Mouse (Mus musculus) CH12.LX (cell line): ENCODE measurements around the gene Igfbp2. TPM values are rescaled to one million over a fixed set of nuclear protein-coding genes. Genes with fewer than 3 reads are reported as not detected.

Experiments used
- DNase-seq: peaks from one replicate; pipeline ENCODE4 v3.0.0-alpha.2; 2013; ENCODE audit errors: extremely low read depth
- H3K27ac ChIP-seq: 2 replicates; pipeline ENCODE4 v1.5.1; 2012; ENCODE audit warnings: low read depth, mild to moderate bottlenecking, control low read depth, moderate library complexity; ENCODE audit not compliant: insufficient read depth
- H3K27me3 ChIP-seq: replicated peaks from 2 replicates; pipeline ENCODE3; 2012; ENCODE audit warnings: inconsistent platforms
- H3K36me3 ChIP-seq, 2 experiments: replicated peaks in 1 of 2; 2 replicates each; pipeline versions ENCODE3 to v1.6.1; 2012; ENCODE audit warnings: inconsistent platforms in 1 of 2, low read length in 1 of 2, mild to moderate bottlenecking in 1 of 2, mixed read lengths in 1 of 2, moderate library complexity in 1 of 2; ENCODE audit not compliant: control insufficient read depth in 1 of 2, insufficient read depth in 1 of 2
- H3K4me1 ChIP-seq, 2 experiments: 2 replicates each; pipeline ENCODE4 v1.6.1; 2012; ENCODE audit warnings: inconsistent platforms in 1 of 2, moderate library complexity in 1 of 2; ENCODE audit not compliant: insufficient read depth in 2 of 2, control insufficient read depth in 1 of 2
- H3K4me2 ChIP-seq: 2 replicates; pipeline ENCODE4 v1.6.1; 2012; ENCODE audit warnings: low read depth, mild to moderate bottlenecking, control low read depth; ENCODE audit not compliant: poor library complexity, insufficient read depth, severe bottlenecking
- H3K4me3 ChIP-seq, 3 experiments: fragments of 150-350 bp in 1 of 3; sonication (generic) in 1 of 3; replicated peaks in 1 of 3; 2 replicates each; pipeline versions ENCODE3 to v1.5.1; 2011 to 2012; ENCODE audit warnings: low read depth in 2 of 3, low read length in 2 of 3, mild to moderate bottlenecking in 2 of 3, moderate library complexity in 2 of 3, control low read depth in 1 of 3, improper control_type of control experiment in 1 of 3, inconsistent platforms in 1 of 3, mixed read lengths in 1 of 3; ENCODE audit not compliant: poor library complexity in 1 of 3
- H3K79me2 ChIP-seq: replicated peaks from 2 replicates; pipeline ENCODE4 v1.6.1; 2012; ENCODE audit warnings: mild to moderate bottlenecking, moderate library complexity; ENCODE audit not compliant: control insufficient read depth, poor library complexity, insufficient read depth, severe bottlenecking; ENCODE audit errors: extremely low read depth
- H3K9ac ChIP-seq: 2 replicates; pipeline ENCODE4 v1.6.1; 2012; ENCODE audit warnings: low read depth, mild to moderate bottlenecking, control low read depth, moderate library complexity; ENCODE audit not compliant: insufficient read depth
- H3K9me3 ChIP-seq: replicated peaks from 2 replicates; pipeline ENCODE3; 2012; ENCODE audit warnings: low read length, inconsistent platforms, mixed read lengths
- CHD2 ChIP-seq: IDR thresholded peaks from 2 replicates; pipeline ENCODE4 v1.6.1; 2011; ENCODE audit warnings: low read length, improper control_type of control experiment
- E2F4 ChIP-seq: IDR thresholded peaks from 2 replicates; pipeline ENCODE4 v1.6.1; 2011; ENCODE audit warnings: low read depth, low read length, improper control_type of control experiment; ENCODE audit not compliant: insufficient replicate concordance
- ETS1 ChIP-seq: conservative IDR thresholded peaks from 2 replicates; pipeline ENCODE4 v1.6.1; 2012; ENCODE audit warnings: low read depth, mild to moderate bottlenecking, inconsistent platforms, low read length, improper control_type of control experiment, moderate library complexity
- GABPA ChIP-seq: IDR thresholded peaks from 2 replicates; pipeline ENCODE4 v1.6.1; 2012; ENCODE audit warnings: low read depth, low read length, improper control_type of control experiment, inconsistent platforms; ENCODE audit not compliant: insufficient replicate concordance
- IRF4 ChIP-seq: IDR thresholded peaks from 2 replicates; pipeline ENCODE4 v1.6.1; 2014; ENCODE audit warnings: low read depth, mild to moderate bottlenecking, inconsistent platforms, low read length, improper control_type of control experiment
- JUND ChIP-seq: conservative IDR thresholded peaks from 2 replicates; pipeline ENCODE4 v1.6.1; 2011; ENCODE audit warnings: low read depth, low read length, improper control_type of control experiment
- KAT2A ChIP-seq: IDR thresholded peaks from 2 replicates; pipeline ENCODE4 v1.6.1; 2012; ENCODE audit warnings: low read length, improper control_type of control experiment, inconsistent platforms; ENCODE audit not compliant: insufficient replicate concordance
- MAFK ChIP-seq: IDR thresholded peaks from 2 replicates; pipeline ENCODE4 v1.6.1; 2011; ENCODE audit warnings: low read length, improper control_type of control experiment; ENCODE audit not compliant: insufficient replicate concordance
- MEF2A ChIP-seq: IDR thresholded peaks from 2 replicates; pipeline ENCODE4 v1.6.1; 2014; ENCODE audit warnings: low read depth, mild to moderate bottlenecking, inconsistent platforms, low read length, improper control_type of control experiment, borderline replicate concordance
- RCOR1 ChIP-seq: conservative IDR thresholded peaks from 2 replicates; pipeline ENCODE4 v1.6.1; 2012; ENCODE audit warnings: low read depth, mild to moderate bottlenecking, inconsistent platforms, low read length, improper control_type of control experiment
- SIN3A ChIP-seq: IDR thresholded peaks from 2 replicates; pipeline ENCODE4 v1.6.1; 2012; ENCODE audit warnings: low read length, improper control_type of control experiment, inconsistent platforms
- UBTF ChIP-seq: IDR thresholded peaks from 2 replicates; pipeline ENCODE4 v1.6.1; 2012; ENCODE audit warnings: low read depth, mild to moderate bottlenecking, inconsistent platforms, low read length, improper control_type of control experiment, moderate library complexity
- ZC3H11A ChIP-seq: IDR thresholded peaks from 2 replicates; pipeline ENCODE4 v1.6.1; 2012; ENCODE audit warnings: low read depth, mild to moderate bottlenecking, inconsistent platforms, low read length, improper control_type of control experiment
- ZMIZ1 ChIP-seq: IDR thresholded peaks from 2 replicates; pipeline ENCODE4 v1.6.1; 2012; ENCODE audit warnings: low read depth, mild to moderate bottlenecking, inconsistent platforms, low read length, improper control_type of control experiment
- ZNF384 ChIP-seq: IDR thresholded peaks from 2 replicates; pipeline ENCODE4 v1.6.1; 2012; ENCODE audit warnings: low read depth, low read length, improper control_type of control experiment, inconsistent platforms
- dilution Hi-C: fragments of 300-500 bp; cut with MboI; formaldehyde crosslinking; loops from 2 replicates; pipeline ENCODE4 v1.14.3; 2020; ENCODE audit warnings: low sequenced_read_pairs; ENCODE audit not compliant: extremely low pct_unique_long_range_greater_than_20kb, extremely low pct_ligation_motif_present
- in situ Hi-C: fragments of 300-500 bp; cut with MboI; formaldehyde crosslinking; loops from 3 replicates; pipeline ENCODE4 v1.14.3; 2019; ENCODE audit warnings: low sequenced_read_pairs, low pct_ligation_motif_present, low pct_unique_long_range_greater_than_20kb, mixed read lengths
- polyA plus RNA-seq: library from polyadenylated mRNA; unstranded; fragments of >175 nt; gene quantifications from 2 replicates; pipeline ENCODE4 v1.2.1, GENCODE M21; 2012; ENCODE audit warnings: low read depth; ENCODE audit not compliant: insufficient read length
- total RNA-seq, 2 experiments: library from RNA; depleted of rRNA; stranded (reverse); fragments of 300-350 nt in 1 of 2; fragments of >200 nt in 1 of 2; gene quantifications; 2 replicates each; pipeline ENCODE4 v1.2.3; 2012 to 2014

Gene Igfbp2
- total and polyA plus RNA-seq, 3 experiments, result 294 to 662 (median 350) TPM

DNA sequence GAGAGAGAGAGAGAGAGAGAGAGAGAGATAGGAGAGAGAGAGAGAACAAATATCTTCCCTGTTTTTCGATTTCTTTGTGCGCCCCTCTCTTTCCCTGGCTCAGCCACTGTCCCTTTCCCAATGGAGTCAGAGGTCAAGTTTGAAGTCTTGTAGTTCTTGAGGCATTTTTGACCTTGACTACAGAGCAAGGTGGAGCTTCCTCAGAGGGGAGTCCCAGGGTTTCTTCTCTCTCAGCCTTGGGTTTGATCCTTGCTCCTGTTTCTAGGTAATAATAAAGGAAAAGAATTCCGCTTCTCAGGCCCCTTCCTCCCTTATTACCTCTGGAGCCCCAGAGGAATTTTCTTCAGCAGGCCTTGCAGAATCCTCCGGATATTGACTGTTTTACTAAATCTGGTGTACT is 1.6 kb downstream of the Igfbp2 start:
- Histone ChIP-seq H3K4me2 (peak overlapping the region; percentile 92), H3K36me3 (peaks cover under 1 to 1% of the 10 kb centered on the region in 2 experiments), H3K9ac (peak overlapping the region; percentile 92), H3K27me3 (peaks cover 12% of the 10 kb centered on the region), H3K4me1 (peaks cover 16 to 55% of the 10 kb centered on the region in 2 experiments), H3K79me2 (peaks cover 33% of the 10 kb centered on the region), H3K9me3 (no peaks in the 10 kb centered on the region), H3K27ac (no peak overlapping the region), H3K4me3 (peak overlapping the region; percentile 75 to 98 (median 77))
- DNase-seq, result no peak
- in situ Hi-C loops (loop anchor here (25.0 kb wide), 1 partner anchor 389 kb away; no protein-coding TSS in a partner anchor), dilution Hi-C loops (no loop called here)
- TF ChIP-seq RCOR1, result no peak
- TF ChIP-seq ETS1, result no peak

DNA sequence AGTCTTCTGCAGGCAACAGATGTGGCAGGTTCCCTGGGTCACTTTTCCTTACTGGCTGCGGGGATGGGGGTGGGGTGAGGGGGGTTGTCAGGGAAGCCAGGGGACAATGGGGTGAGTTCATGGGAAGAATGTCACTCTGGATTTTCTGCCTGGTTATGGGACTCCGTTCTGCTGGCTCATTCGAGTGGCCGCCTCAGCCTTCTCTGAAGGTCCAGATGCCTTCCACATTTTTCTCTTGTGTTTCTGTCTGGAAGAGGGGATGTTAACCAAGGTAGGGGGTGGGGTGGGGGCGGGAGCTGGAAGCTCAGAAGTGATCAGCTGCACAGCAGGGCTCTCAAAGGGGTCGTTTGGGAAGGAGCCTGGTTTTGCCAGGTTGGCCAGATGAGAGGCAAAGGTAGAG is 2.1 kb downstream of the Igfbp2 start:
- no peak for DNase-seq
- H3K4me2 ChIP-seq, result peak overlapping the region; percentile 92
- peak overlapping the region; percentile 92 for H3K9ac ChIP-seq
- peaks cover 5% of the 10 kb centered on the region for H3K9me3 ChIP-seq
- H3K79me2 ChIP-seq, result peaks cover 33% of the 10 kb centered on the region
- H3K27me3 ChIP-seq, result peaks cover 10% of the 10 kb centered on the region
- in situ Hi-C loops (loop anchor here (25.0 kb wide), 1 partner anchor 389 kb away; no protein-coding TSS in a partner anchor), dilution Hi-C loops (no loop called here)
- peaks cover 5 to 6% of the 10 kb centered on the region in 2 experiments for H3K36me3 ChIP-seq
- H3K4me1 ChIP-seq, result peaks cover 16 to 60% of the 10 kb centered on the region in 2 experiments
- peak overlapping the region; percentile 81; the same call in 1 of the 2 replicates for H3K27ac ChIP-seq
- H3K4me3 ChIP-seq, result peak overlapping the region; percentile 75 to 98 (median 77)
- TF ChIP-seq IRF4 (no peak), ETS1 (no peak), CHD2 (no peak), E2F4 (no peak), RCOR1 (no peak), MAFK (no peak), UBTF (no peak), ZNF384 (no peak), MEF2A (no peak), KAT2A (no peak), ZC3H11A (no peak), GABPA (no peak), ZMIZ1 (no peak), JUND (no peak), SIN3A (no peak)
